Mouse (Mus musculus): ENCODE measurements around the gene Fam178b. TPM values are rescaled to one million over a fixed set of nuclear protein-coding genes. Genes with fewer than 3 reads are reported as not detected.

The Fam178b gene
- polyA plus RNA-seq, 1 experiment from 2014 or later: 0.28 TPM

GRCm38 (mm10) chr1:36533546-36533945, 149.4 kb downstream of the Fam178b start:
- ATAC-seq: no peak
- H3K4me2 ChIP-seq (ENCODE audit: low read length): no peak overlapping the region
- no peak overlapping the region for H3K4me3 ChIP-seq (ENCODE audit: low read length)
- H3K9ac ChIP-seq (ENCODE audit: low read depth, low read length): no peak overlapping the region
- no peaks in the 10 kb centered on the region for H3K9me3 ChIP-seq (ENCODE audit: control insufficient read depth, low read length)
- 83% methylated on average over 6 of the region's 6 CpGs for WGBS
- no peak overlapping the region for H3K27ac ChIP-seq (ENCODE audit: low read depth, low read length)
- H3K4me1 ChIP-seq (ENCODE audit: control insufficient read depth, insufficient read depth, low read depth, low read length): peaks cover 3% of the 10 kb centered on the region; the same call in 1 of the 2 replicates
- no peaks in the 10 kb centered on the region for H3K27me3 ChIP-seq (replicated peaks; ENCODE audit: control insufficient read depth, insufficient read depth, low read length)
- no peaks in the 10 kb centered on the region for H3K36me3 ChIP-seq (ENCODE audit: control insufficient read depth, insufficient read depth, low read length)

DNA sequence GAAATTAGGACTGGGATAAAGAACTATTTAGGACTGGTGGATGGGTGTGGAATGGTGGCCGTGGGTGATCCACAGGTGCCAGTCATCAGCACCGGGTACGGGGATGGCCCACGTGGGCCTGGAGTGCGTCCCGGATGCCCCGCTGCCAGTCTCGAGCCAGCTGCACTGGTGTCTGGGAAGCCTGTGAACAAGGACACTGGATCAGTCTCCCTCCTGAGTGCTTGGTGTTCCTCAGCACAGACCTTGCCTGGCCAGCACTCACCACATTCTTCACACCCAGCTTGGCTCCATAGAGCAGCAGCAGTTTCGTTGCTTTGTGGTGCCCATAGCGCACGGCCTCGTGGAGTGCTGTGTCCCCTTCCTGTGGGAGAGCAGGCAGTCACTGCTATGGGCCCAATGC, 151.5 kb downstream of the Fam178b start:
- Histone ChIP-seq H3K4me1 (ENCODE audit: control insufficient read depth, insufficient read depth, low read depth, low read length) (peaks cover 5% of the 10 kb centered on the region; the same call in 1 of the 2 replicates), H3K36me3 (ENCODE audit: control insufficient read depth, insufficient read depth, low read length) (no peaks in the 10 kb centered on the region), H3K9ac (ENCODE audit: low read depth, low read length) (no peak overlapping the region), H3K27me3 (replicated peaks; ENCODE audit: control insufficient read depth, insufficient read depth, low read length) (no peaks in the 10 kb centered on the region), H3K9me3 (ENCODE audit: control insufficient read depth, low read length) (no peaks in the 10 kb centered on the region), H3K4me2 (ENCODE audit: low read length) (no peak overlapping the region), H3K27ac (ENCODE audit: low read depth, low read length) (no peak overlapping the region), H3K4me3 (ENCODE audit: low read length) (no peak overlapping the region)
- ATAC-seq: no peak
- WGBS: 94% methylated on average over 12 of the region's 12 CpGs

GRCm38 (mm10) chr1:36530962-36531361, 152.0 kb downstream of the Fam178b start:
- H3K9ac ChIP-seq (ENCODE audit: low read depth, low read length): no peak overlapping the region
- H3K4me3 ChIP-seq (ENCODE audit: low read length): no peak overlapping the region
- H3K4me1 ChIP-seq (ENCODE audit: control insufficient read depth, insufficient read depth, low read depth, low read length): peaks cover 4% of the 10 kb centered on the region; the same call in 1 of the 2 replicates
- H3K36me3 ChIP-seq (ENCODE audit: control insufficient read depth, insufficient read depth, low read length): peaks cover under 1% of the 10 kb centered on the region; the same call in 1 of the 2 replicates
- no peaks in the 10 kb centered on the region for H3K27me3 ChIP-seq (replicated peaks; ENCODE audit: control insufficient read depth, insufficient read depth, low read length)
- no peak for ATAC-seq
- 95% methylated on average over 7 of the region's 7 CpGs for WGBS
- H3K27ac ChIP-seq (ENCODE audit: low read depth, low read length): no peak overlapping the region
- no peak overlapping the region for H3K4me2 ChIP-seq (ENCODE audit: low read length)
- H3K9me3 ChIP-seq (ENCODE audit: control insufficient read depth, low read length): no peaks in the 10 kb centered on the region

GRCm38 (mm10) chr1:36530485-36530884, 152.5 kb downstream of the Fam178b start:
- Histone ChIP-seq H3K4me1 (ENCODE audit: control insufficient read depth, insufficient read depth, low read depth, low read length) (peaks cover 2% of the 10 kb centered on the region; the same call in 1 of the 2 replicates), H3K27me3 (replicated peaks; ENCODE audit: control insufficient read depth, insufficient read depth, low read length) (no peaks in the 10 kb centered on the region), H3K9me3 (ENCODE audit: control insufficient read depth, low read length) (no peaks in the 10 kb centered on the region), H3K4me3 (ENCODE audit: low read length) (no peak overlapping the region), H3K4me2 (ENCODE audit: low read length) (no peak overlapping the region), H3K36me3 (ENCODE audit: control insufficient read depth, insufficient read depth, low read length) (peaks cover 6% of the 10 kb centered on the region), H3K27ac (ENCODE audit: low read depth, low read length) (no peak overlapping the region), H3K9ac (ENCODE audit: low read depth, low read length) (no peak overlapping the region)
- WGBS: 74% methylated on average over 7 of the region's 8 CpGs
- ATAC-seq: no peak

DNA sequence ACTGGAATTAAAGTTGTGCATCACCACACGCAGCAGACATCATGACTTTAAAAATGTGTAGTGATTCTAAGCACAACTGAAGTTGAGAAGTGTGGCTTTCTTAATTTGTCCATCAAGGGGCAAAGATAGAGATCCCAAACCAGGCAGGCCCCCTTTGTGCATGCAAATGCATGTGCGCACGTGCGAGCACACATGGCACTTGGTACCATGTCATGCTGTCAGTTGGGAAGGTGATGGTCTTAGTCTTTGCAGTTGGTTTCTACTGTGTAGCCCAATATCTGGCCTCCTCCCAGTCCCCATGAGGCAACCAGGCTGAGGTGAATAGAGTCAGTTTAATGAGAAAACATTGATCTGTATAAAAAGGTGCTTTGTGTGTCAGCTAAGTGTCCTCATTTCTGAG, 153.1 kb downstream of the Fam178b start:
- Histone ChIP-seq H3K9ac (ENCODE audit: low read depth, low read length) (no peak overlapping the region), H3K4me2 (ENCODE audit: low read length) (no peak overlapping the region), H3K27me3 (replicated peaks; ENCODE audit: control insufficient read depth, insufficient read depth, low read length) (no peaks in the 10 kb centered on the region), H3K36me3 (ENCODE audit: control insufficient read depth, insufficient read depth, low read length) (peaks cover 11% of the 10 kb centered on the region), H3K4me1 (ENCODE audit: control insufficient read depth, insufficient read depth, low read depth, low read length) (peaks cover 2% of the 10 kb centered on the region; the same call in 1 of the 2 replicates), H3K4me3 (ENCODE audit: low read length) (no peak overlapping the region), H3K27ac (ENCODE audit: low read depth, low read length) (no peak overlapping the region), H3K9me3 (ENCODE audit: control insufficient read depth, low read length) (no peaks in the 10 kb centered on the region)
- WGBS: 94% methylated on average over 4 of the region's 4 CpGs
- ATAC-seq: no peak

DNA sequence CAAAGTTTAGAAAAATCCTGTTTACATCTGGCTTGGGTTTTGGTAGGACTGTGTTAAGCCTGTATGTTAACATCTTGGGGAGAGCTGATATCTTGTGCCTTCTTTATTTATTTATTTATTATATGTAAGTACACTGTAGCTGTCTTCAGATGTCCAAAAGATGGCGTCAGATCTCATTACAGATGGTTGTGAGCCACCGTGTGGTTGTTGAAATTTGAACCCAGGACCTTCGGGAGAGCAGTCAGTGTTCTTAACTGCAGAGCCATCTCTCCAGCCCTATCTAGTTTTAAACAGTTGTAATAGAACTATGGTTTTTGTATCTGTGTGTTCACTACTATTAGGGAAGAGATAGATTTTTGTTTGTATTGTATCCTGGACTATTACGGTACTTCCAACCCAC, 153.7 kb downstream of the Fam178b start:
- H3K4me3 ChIP-seq (ENCODE audit: low read length): no peak overlapping the region
- H3K36me3 ChIP-seq (ENCODE audit: control insufficient read depth, insufficient read depth, low read length): peaks cover 16% of the 10 kb centered on the region
- WGBS: 93% methylated on average over 4 of the region's 4 CpGs
- H3K4me2 ChIP-seq (ENCODE audit: low read length): no peak overlapping the region
- H3K27ac ChIP-seq (ENCODE audit: low read depth, low read length): no peak overlapping the region
- no peaks in the 10 kb centered on the region for H3K27me3 ChIP-seq (replicated peaks; ENCODE audit: control insufficient read depth, insufficient read depth, low read length)
- H3K4me1 ChIP-seq (ENCODE audit: control insufficient read depth, insufficient read depth, low read depth, low read length): peaks cover 2% of the 10 kb centered on the region; the same call in 1 of the 2 replicates
- H3K9ac ChIP-seq (ENCODE audit: low read depth, low read length): no peak overlapping the region
- no peaks in the 10 kb centered on the region for H3K9me3 ChIP-seq (ENCODE audit: control insufficient read depth, low read length)
- ATAC-seq: no peak

DNA sequence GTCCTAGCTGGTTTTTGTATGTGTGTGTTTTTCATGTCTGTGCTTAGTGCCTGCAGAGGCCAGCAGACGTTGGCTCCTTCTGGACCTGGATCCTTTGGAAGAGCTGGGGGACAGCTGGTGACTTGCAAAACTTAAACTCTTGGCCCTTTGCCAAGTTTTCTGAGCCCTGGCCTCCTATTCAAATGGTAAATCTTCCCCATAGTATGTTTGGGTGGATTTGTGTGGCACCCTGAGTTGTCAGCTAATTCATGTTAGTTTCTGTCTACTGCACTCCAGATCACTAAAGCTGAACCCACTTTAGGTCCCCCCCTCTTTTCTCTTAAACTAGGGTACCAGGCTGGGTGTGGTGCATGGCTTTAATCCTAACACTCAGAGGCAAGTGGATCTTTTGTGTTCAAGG, 154.6 kb downstream of the Fam178b start:
- no peak overlapping the region for H3K4me3 ChIP-seq (ENCODE audit: low read length)
- peak overlapping the region; percentile 48; the same call in 1 of the 2 replicates for H3K27ac ChIP-seq (ENCODE audit: low read depth, low read length)
- WGBS: 13% methylated on average over 1 of the region's 1 CpGs
- peaks cover 20% of the 10 kb centered on the region for H3K36me3 ChIP-seq (ENCODE audit: control insufficient read depth, insufficient read depth, low read length)
- H3K4me2 ChIP-seq (ENCODE audit: low read length): no peak overlapping the region
- no peak overlapping the region for H3K9ac ChIP-seq (ENCODE audit: low read depth, low read length)
- H3K9me3 ChIP-seq (ENCODE audit: control insufficient read depth, low read length): no peaks in the 10 kb centered on the region
- peaks cover 2% of the 10 kb centered on the region; the same call in 1 of the 2 replicates for H3K4me1 ChIP-seq (ENCODE audit: control insufficient read depth, insufficient read depth, low read depth, low read length)
- H3K27me3 ChIP-seq (replicated peaks; ENCODE audit: control insufficient read depth, insufficient read depth, low read length): no peaks in the 10 kb centered on the region
- peak; percentile 40; the same call in 1 of the 2 replicates for ATAC-seq

DNA sequence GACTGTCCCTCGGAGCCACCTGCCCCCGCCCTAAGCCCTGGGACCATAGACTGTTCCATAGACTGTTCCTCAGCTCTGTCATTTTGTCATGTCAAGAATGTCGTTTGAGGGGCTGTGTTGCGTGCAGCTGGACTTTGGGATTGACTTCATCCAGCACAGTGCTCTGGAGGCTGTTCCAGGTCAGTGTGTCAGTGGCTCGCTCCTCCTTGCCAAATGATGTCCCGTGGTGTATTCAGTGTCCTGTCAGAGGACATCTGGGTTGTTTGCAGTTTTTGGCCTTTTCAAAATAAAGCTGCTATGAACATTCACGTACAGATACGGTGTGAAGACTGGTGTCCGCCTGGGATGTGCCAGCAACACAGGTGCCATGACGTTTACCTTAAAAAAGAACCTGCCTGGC, 156.1 kb downstream of the Fam178b start:
- H3K36me3 ChIP-seq (ENCODE audit: control insufficient read depth, insufficient read depth, low read length): peaks cover 26% of the 10 kb centered on the region
- no peak for ATAC-seq

DNA sequence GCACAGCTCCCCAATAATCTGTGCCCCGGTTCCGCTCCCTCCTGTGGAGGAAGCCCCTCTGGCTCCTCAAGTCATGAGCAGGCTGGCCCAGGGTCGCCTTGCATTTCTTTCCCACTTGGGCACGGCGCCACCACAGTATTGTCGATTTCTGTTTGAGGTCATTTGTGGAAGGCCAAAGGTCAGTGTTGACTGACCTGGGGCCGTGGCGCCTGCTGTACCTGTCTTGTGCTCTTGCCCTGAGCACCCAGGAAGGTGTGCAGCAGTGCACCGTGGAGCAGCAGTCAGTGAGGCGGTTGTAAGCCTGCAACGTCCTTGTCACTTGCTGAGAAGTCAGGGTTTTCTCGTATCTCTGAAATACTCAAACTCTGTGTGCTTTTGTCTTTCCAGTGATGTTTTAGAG, 157.2 kb downstream of the Fam178b start:
- H3K36me3 ChIP-seq (ENCODE audit: control insufficient read depth, insufficient read depth, low read length): peaks cover 34% of the 10 kb centered on the region
- no peak overlapping the region for H3K4me2 ChIP-seq (ENCODE audit: low read length)
- no peaks in the 10 kb centered on the region for H3K27me3 ChIP-seq (replicated peaks; ENCODE audit: control insufficient read depth, insufficient read depth, low read length)
- H3K9ac ChIP-seq (ENCODE audit: low read depth, low read length): no peak overlapping the region
- no peaks in the 10 kb centered on the region for H3K9me3 ChIP-seq (ENCODE audit: control insufficient read depth, low read length)
- peaks cover 2% of the 10 kb centered on the region; the same call in 1 of the 2 replicates for H3K4me1 ChIP-seq (ENCODE audit: control insufficient read depth, insufficient read depth, low read depth, low read length)
- H3K4me3 ChIP-seq (ENCODE audit: low read length): no peak overlapping the region
- no peak for ATAC-seq
- H3K27ac ChIP-seq (ENCODE audit: low read depth, low read length): no peak overlapping the region
- WGBS: 88% methylated on average over 12 of the region's 12 CpGs

More for the DNA sequence above, 156.1 kb downstream of the Fam178b start:
- Histone ChIP-seq H3K4me2 (ENCODE audit: low read length) (no peak overlapping the region), H3K4me1 (ENCODE audit: control insufficient read depth, insufficient read depth, low read depth, low read length) (peaks cover 2% of the 10 kb centered on the region; the same call in 1 of the 2 replicates), H3K27ac (ENCODE audit: low read depth, low read length) (no peak overlapping the region), H3K4me3 (ENCODE audit: low read length) (no peak overlapping the region), H3K9ac (ENCODE audit: low read depth, low read length) (no peak overlapping the region), H3K9me3 (ENCODE audit: control insufficient read depth, low read length) (no peaks in the 10 kb centered on the region), H3K27me3 (replicated peaks; ENCODE audit: control insufficient read depth, insufficient read depth, low read length) (no peaks in the 10 kb centered on the region)
- 87% methylated on average over 10 of the region's 10 CpGs for WGBS
